Mouse (Mus musculus) layer of hippocampus, adult 8-10 months (tissue): Measurements from ENCODE around the gene Gm37419. TPM values are rescaled to one million over a fixed set of nuclear protein-coding genes. Genes with fewer than 3 reads are reported as not detected.

Experiments used
- DNase-seq, 2 experiments: peaks; one replicate each; pipeline ENCODE4 v3.0.0; 2022; ENCODE audit warnings: low spot score in 2 of 2
- total RNA-seq, 4 experiments: library from RNA; stranded (reverse); gene quantifications; 2 replicates each; pipeline ENCODE4 v1.2.4; 2022

The Gm37419 gene
- total RNA-seq, 4 experiments from 2014 or later, result not detected

DNA sequence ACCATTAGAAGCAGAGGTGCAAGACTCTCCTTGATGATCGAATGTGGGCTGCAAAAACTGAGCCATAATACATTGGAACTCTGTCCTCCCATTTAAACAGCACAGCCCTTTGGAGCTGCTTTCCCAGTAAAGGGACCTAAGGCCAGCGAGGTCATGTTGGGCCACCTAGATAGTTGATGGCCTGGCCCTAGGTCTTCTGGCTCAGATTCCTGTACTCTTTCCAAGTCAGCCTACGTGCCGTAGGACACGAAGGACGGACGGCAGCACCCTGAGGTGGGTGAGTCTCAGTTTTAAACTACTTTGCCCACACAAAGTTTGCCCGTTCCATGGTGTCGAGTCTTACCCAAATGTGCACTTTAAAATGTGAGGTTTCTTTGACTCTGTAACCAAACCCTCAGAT is 8.8 kb upstream of the Gm37419 start:
- DNase-seq, result no peak

GRCm38 (mm10) chr16:23980201-23980870 is 7.9 kb upstream of the Gm37419 start:
- DNase-seq, result no peak

DNA sequence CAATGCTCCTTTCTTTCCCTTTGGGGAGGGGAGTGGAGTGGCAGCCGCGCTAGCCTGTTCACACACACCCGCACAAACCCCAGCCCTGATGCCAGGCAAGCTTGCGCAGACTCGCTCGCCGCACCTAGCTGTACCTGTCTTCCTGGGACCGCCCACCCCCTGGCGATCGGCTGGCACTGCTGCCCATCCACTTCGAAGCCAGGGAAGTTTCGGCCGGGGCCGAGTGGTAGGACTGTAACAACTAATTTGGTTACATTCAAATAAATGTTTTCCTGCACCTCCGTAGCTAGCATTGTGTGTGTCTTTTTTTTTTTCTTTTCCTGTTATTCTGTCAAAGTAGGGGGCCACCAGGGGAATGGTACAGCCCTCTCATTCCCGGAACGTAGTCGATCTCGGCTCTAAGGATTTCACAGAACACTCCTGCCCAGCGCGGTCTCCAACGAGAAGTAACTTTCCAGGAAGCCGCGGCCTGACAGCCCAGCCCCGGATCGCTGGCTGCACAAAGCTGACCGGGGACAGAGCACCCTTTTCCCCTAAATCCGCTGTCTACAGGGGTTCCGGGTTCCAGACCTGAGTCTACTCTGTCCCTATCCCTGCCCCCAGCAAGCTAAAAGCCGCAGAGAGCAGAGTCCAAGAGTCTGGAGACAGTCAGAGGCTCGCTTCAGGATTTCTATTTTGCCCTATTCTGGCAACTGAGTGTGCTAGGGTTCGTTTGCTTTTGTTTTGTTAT is 7.1 kb upstream of the Gm37419 start:
- no peak for DNase-seq

DNA sequence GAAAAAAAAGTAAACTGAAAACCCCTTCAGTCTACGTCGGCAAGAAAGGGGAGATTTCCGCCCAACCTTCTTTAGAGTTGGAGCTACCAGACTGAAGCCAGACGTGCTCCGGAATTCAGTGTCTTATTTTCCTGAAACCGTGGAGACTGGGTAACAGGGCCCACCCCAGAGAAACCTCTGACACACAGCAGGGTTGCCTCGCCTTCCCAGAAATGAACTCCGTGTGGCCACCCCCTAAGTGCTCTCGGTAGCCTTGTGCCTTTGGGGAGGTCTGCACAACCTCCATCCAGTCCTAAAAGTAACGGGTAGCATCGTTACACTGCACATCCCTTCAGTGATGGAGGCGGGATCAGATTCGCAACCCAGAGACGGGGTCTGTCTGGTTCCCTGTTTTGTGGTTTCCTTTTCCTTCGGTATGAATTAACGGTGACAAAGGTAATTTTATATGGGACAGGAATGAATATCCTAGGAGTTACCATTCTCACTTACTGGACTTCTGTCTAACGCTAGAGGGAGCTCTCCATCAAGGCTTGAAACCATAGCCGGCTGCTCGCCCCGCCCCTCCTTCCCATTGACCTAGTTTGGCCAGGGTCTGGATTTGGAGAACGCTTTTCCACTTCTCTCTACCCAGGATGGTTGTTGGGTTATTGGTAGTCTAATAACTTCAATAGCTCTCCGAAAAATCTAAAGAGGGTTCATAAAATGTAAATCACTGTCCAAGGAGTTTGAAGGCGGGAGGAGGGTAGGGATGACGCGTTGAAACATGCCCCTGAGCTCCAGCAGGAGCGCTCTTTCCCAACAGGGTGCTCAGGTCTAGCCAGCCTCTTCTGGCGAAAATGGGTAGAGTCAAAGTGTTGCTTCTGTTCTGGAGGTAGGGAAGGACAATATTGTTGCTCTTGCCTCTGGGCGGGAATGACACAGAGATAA is 6.1 kb upstream of the Gm37419 start:
- DNase-seq, result peak; percentile 68 to 76

GRCm38 (mm10) chr16:23982891-23983588 is 5.2 kb upstream of the Gm37419 start:
- DNase-seq, result peak in 1 of 2 experiments; percentile 71

DNA sequence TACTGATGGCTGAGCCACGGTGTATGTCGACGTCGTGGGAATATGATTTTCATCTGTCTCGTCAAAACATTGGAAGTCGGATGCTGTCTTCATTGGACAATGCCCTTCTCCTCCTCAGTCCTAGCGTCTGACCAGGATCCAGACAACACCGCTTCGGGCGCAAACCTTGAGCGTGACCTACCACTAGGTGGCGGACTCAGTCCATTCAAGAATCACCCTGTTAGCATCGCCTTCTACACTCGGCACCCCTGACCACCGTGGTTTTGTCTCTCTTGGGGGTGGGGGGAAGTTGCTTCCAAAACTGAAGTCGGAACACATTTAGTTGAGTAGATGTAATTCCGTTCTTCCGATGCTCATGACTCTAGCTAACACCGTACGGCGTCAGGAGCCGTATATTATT is 4.1 kb upstream of the Gm37419 start:
- DNase-seq, result peak; percentile 83 to 92

DNA sequence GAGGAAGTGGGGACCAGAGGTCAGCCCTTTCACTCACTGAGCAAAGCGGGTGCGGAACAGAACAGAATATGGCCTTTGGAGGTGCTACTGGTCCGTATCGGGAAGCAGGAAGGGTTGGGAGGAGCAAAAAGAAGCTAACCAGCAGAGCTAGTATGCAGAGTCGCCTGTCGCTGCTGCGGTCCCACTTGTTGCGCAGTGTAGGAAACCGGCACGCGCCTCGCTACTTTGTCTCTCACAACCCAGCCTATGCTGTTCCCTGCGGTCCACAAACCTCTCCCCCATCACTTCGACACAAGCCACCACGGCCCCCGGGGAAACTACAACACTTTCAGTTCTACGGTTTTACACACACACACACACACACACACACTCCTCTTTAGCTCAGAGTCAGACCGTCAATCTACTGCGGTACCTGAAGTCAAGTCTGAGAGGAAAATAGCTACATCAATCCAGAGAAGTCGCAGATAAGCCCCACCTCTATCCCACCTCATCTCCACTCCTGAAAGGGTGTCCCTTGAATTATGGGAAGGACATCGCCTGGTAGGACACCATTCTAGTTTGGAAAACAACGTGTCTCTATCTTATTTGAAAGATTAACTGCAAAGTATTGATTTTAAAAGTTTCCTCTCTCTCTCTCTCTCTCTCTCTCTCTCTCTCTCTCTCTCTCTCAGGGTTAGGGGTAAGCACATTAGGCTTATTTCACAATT is 3.4 kb upstream of the Gm37419 start:
- peak in 1 of 2 experiments; percentile 40 for DNase-seq

GRCm38 (mm10) chr16:23985467-23985861 is 2.8 kb upstream of the Gm37419 start:
- DNase-seq, result no peak

DNA sequence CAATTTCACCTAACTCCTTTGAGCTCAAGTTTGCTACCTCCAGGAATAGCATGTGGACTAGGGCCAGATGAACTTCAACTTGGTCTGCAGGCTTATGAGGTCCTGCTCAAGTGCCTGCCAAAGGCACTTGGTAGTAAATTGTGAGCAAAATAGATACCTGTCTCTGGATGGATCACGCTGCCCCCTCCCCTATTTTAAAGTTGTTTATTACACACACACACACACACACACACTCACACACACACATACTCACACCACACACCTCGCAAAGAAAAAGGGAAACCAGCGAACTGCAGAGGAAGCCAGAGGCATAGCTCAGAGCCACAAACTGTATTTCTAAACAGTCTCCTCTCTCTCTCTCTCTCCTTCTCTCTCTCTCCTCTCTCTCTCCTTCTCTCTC is 2.1 kb upstream of the Gm37419 start:
- DNase-seq, result no peak

GRCm38 (mm10) chr16:23986871-23987270 is 1.4 kb upstream of the Gm37419 start:
- no peak for DNase-seq

GRCm38 (mm10) chr16:23987341-23988156 is 733 bp upstream of the Gm37419 start:
- DNase-seq, result no peak

DNA sequence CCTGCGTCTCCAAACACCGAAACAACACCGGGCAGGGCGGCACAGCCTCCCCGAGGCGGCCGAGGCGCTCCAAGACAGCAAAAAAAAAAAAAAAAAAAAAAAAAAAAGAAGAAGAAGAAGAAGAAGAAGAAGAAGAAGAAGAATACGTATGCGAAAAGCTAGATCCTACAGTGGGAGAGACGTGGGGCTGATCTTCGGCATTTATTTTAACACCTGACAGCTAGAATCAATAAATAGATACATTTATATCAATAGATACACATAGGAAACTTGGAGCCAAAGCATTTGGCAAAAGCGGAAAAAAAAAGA is 171 bp upstream of the Gm37419 start:
- DNase-seq, result no peak

- peak in 1 of 2 experiments; percentile 63 for DNase-seq
These were observed 1.2 kb downstream of the Gm37419 start for GRCm38 (mm10) chr16:23989209-23990160.

GRCm38 (mm10) chr16:23990161-23990970 is 2.1 kb downstream of the Gm37419 start:
- no peak for DNase-seq

GRCm38 (mm10) chr16:23991170-23991569 is 2.9 kb downstream of the Gm37419 start:
- DNase-seq, result peak; percentile 77 to 91

DNA sequence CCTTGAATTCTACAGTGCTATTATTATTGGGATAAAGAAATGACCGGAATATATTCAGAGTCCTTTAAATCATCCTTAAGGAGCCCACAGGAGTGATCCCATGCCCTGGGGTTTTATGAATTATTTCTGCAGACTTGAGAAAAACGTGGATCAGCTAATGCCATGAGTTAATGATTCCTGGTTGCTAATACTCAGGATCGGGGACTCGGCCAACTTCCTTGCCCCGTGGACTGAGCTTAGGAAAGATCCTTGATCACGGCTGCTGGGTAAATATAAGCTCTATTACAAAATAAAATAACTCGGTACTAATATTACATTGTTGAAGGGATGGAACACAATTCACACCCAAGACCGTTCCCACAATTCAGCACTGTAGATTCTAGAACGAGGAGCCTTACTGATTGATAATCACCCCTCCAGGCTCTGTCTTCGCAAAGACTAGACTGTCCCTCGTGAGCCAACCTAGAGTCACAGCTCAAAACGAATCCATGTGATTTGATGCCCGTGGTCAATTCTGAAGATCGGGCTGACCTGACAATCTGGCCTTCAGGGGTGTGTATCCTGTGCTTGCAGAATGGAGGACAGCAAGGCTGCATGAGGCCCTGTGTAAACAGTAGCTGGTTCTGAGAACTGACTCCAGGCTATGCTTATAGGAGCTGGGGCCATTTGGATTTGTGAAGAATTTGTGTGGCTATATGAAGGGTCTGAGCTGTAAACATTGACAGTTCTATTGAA is 3.7 kb downstream of the Gm37419 start:
- DNase-seq, result no peak
